Mouse (Mus musculus) NIH3T3 (cell line): ENCODE results near the gene Mei1.

ENCODE experiments used
- DNase-seq: peaks from one replicate; pipeline ENCODE4 v3.0.0-alpha.2; 2012; ENCODE audit warnings: low read depth

The Mei1 gene

DNA sequence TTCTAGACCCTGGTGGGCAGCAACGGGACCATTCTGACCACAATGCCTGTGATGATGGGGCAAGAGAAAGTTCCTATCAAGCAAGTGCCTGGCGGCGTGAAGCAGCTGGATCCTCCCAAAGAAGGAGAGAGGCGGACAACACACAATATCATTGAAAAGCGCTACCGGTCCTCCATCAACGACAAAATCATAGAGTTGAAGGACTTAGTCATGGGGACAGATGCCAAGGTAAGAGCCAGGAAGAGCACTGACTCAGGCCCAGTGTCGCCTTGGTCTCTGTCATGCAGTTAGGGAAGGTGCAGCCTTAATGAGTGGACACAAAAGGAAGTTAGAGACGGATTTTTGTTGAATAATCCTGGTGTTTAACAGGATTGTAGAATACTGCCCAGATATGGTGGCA lies 105.3 kb downstream of the Mei1 start:
- no peak for DNase-seq
